Mouse (Mus musculus) midbrain, embryonic 13.5 days (tissue): ENCODE results near the gene Wdr63. TPM values are rescaled to one million over a fixed set of nuclear protein-coding genes. Genes with fewer than 3 reads are reported as not detected.

ENCODE experiments used
- ATAC-seq: fragments of 200-750 bp; cut with Nextera tagmentation; 2 replicates; pipeline ENCODE4 v1.8.0; 2017; ENCODE audit warnings: mild to moderate bottlenecking, moderate TSS enrichment, moderate library complexity
- H3K27ac ChIP-seq: fragments of 300-500 bp; sonication (generic); 2 replicates; pipeline ENCODE4 v1.5.1; 2015; ENCODE audit warnings: inconsistent platforms, mild to moderate bottlenecking, moderate library complexity
- H3K27me3 ChIP-seq: fragments of 300-500 bp; sonication (generic); 2 replicates; pipeline ENCODE4 v1.6.1; 2015; ENCODE audit warnings: mild to moderate bottlenecking, inconsistent platforms
- H3K36me3 ChIP-seq: fragments of 300-500 bp; sonication (generic); 2 replicates; pipeline ENCODE4 v1.6.1; 2015; ENCODE audit warnings: mild to moderate bottlenecking, inconsistent platforms
- H3K4me1 ChIP-seq: fragments of 300-500 bp; sonication (generic); replicated peaks from 2 replicates; pipeline ENCODE4 v1.6.1; 2015; ENCODE audit warnings: inconsistent platforms
- H3K4me2 ChIP-seq: fragments of 300-500 bp; sonication (generic); replicated peaks from 2 replicates; pipeline ENCODE4 v1.6.1; 2015; ENCODE audit warnings: moderate library complexity, mild to moderate bottlenecking, inconsistent platforms
- H3K4me3 ChIP-seq: fragments of 300-500 bp; sonication (generic); replicated peaks from 2 replicates; pipeline ENCODE4 v1.5.1; 2015; ENCODE audit warnings: mild to moderate bottlenecking, inconsistent platforms
- H3K9ac ChIP-seq: fragments of 300-500 bp; sonication (generic); replicated peaks from 2 replicates; pipeline ENCODE4 v1.6.1; 2015; ENCODE audit warnings: mild to moderate bottlenecking, inconsistent platforms
- H3K9me3 ChIP-seq: fragments of 300-500 bp; sonication (generic); 2 replicates; pipeline ENCODE4 v1.6.1; 2016; ENCODE audit warnings: mild to moderate bottlenecking, inconsistent platforms
- WGBS: fragments of 180-500 bp; shearing (Covaris S2); methylation state at CpG from one replicate; pipeline ENCODE4 v1.1.7; 2015; 5-methylcytosine and 5-hydroxymethylcytosine counted together
- polyA plus RNA-seq: library from polyadenylated mRNA; unstranded; fragments of >200 nt; fragmentation: Nextera tagmentation; extraction: Ambion mirVana; gene quantifications from 2 replicates; pipeline ENCODE4 v1.2.1, GENCODE M21; 2015

The Wdr63 gene
- polyA plus RNA-seq, 1 experiment from 2014 or later, result 0.57 TPM

GRCm38 (mm10) chr3:146117258-146117996, 9.5 kb upstream of the Wdr63 start, which contains the start of gene Mcoln3:
Gene Mcoln3, plus strand, starts transcription at chr3:146117450.
- no peak within 1 kb of the TSS for H3K9ac ChIP-seq
- H3K27me3 ChIP-seq, result peaks cover 28% of the 10 kb centered on the region
- no peaks in the 10 kb centered on the region for H3K36me3 ChIP-seq
- no peaks in the 10 kb centered on the region for H3K9me3 ChIP-seq
- ATAC-seq, result peak; percentile 32; the same call in 1 of the 2 replicates
- H3K27ac ChIP-seq, result no peak within 1 kb of the TSS
- WGBS, result 12% methylated on average over 35 of the region's 35 CpGs
- H3K4me3 ChIP-seq, result no peak within 1 kb of the TSS
- peaks cover 16% of the 10 kb centered on the region for H3K4me1 ChIP-seq
- H3K4me2 ChIP-seq, result peak within 1 kb of the TSS; percentile 15; the same call in 1 of the 2 replicates

- WGBS, result 76% methylated on average over 6 of the region's 6 CpGs
- no peak overlapping the region for H3K9ac ChIP-seq
- H3K27me3 ChIP-seq, result 0 out of 2 replicates have a peak, but pooled peaks cover 3% of the 10 kb centered on the region
- H3K4me3 ChIP-seq, result no peak overlapping the region
- H3K36me3 ChIP-seq, result no peaks in the 10 kb centered on the region
- H3K9me3 ChIP-seq, result no peaks in the 10 kb centered on the region
- peaks cover 5% of the 10 kb centered on the region for H3K4me1 ChIP-seq
- H3K4me2 ChIP-seq, result no peak overlapping the region
- no peak for ATAC-seq
- H3K27ac ChIP-seq, result no peak overlapping the region
Measured at GRCm38 (mm10) chr3:146110916-146111315, 3.0 kb upstream of the Wdr63 start.

DNA sequence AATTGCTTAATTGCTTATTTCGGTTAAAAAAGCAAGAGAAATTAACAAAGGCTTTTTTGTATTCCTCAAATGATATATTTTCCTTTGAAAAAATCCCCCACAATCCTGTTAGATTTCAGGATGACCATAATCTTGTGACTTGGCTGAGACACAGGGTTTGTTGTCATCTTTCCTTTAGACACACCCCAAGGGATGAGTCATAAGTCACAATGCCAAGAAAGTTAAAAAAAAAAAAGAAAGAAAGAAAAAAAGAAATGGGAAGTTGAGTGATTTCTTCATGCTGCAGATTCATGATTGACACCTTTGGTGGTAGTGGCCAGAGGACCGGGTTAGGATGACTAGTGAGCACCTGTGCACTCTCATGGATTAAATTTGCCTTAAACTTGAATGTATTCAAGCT, 2.4 kb upstream of the Wdr63 start:
- Histone ChIP-seq H3K4me3 (no peak overlapping the region), H3K27me3 (0 out of 2 replicates have a peak, but pooled peaks cover 3% of the 10 kb centered on the region), H3K36me3 (no peaks in the 10 kb centered on the region), H3K4me2 (no peak overlapping the region), H3K9me3 (no peaks in the 10 kb centered on the region), H3K27ac (no peak overlapping the region), H3K9ac (no peak overlapping the region), H3K4me1 (peaks cover 5% of the 10 kb centered on the region)
- WGBS, result 84% methylated on average over 2 of the region's 2 CpGs
- ATAC-seq, result no peak

- no peak overlapping the region for H3K4me3 ChIP-seq
- H3K36me3 ChIP-seq, result no peaks in the 10 kb centered on the region
- no peak for ATAC-seq
- H3K27me3 ChIP-seq, result 0 out of 2 replicates have a peak, but pooled peaks cover 3% of the 10 kb centered on the region
- H3K4me1 ChIP-seq, result peaks cover 5% of the 10 kb centered on the region
- H3K9me3 ChIP-seq, result no peaks in the 10 kb centered on the region; the same call in 1 of the 2 replicates
- no peak overlapping the region for H3K27ac ChIP-seq
- no peak overlapping the region for H3K9ac ChIP-seq
- no peak overlapping the region for H3K4me2 ChIP-seq
- 80% methylated on average over 2 of the region's 2 CpGs for WGBS
Measured at GRCm38 (mm10) chr3:146108945-146109344, 1.0 kb upstream of the Wdr63 start.

GRCm38 (mm10) chr3:146107116-146107849, 647 bp downstream of the Wdr63 start:
- Histone ChIP-seq H3K36me3 (no peaks in the 10 kb centered on the region), H3K4me1 (peaks cover 5% of the 10 kb centered on the region), H3K9me3 (no peaks in the 10 kb centered on the region; the same call in 1 of the 2 replicates), H3K4me3 (peak overlapping the region; percentile 44), H3K27me3 (0 out of 2 replicates have a peak, but pooled peaks cover 3% of the 10 kb centered on the region), H3K9ac (peak overlapping the region; percentile 36), H3K4me2 (peak overlapping the region; percentile 86), H3K27ac (no peak overlapping the region)
- peak; percentile 75 for ATAC-seq
- 3% methylated on average over 18 of the region's 18 CpGs for WGBS

DNA sequence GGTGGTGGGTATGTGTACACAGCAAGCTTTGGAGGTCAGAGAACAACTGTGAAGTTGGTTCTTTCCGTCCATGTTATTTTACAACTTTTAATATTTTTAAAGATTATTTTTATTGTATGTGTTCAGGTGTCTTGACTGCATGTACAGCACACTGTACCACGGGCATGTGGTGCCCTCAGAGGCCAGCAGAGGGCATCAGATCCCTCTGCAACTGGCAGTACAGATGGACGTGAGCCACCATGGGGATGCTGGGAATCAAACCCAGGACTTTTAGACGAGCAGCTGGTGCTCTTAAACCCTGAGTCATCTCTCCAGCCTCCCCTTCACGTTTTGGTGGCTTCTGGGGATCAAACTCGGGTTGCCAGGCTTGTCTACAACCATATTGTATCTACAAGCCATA, 5.9 kb downstream of the Wdr63 start:
- no peak overlapping the region for H3K27ac ChIP-seq
- H3K4me3 ChIP-seq, result no peak overlapping the region
- WGBS, result 56% methylated on average over 6 of the region's 6 CpGs
- H3K27me3 ChIP-seq, result no peaks in the 10 kb centered on the region
- no peak overlapping the region for H3K4me2 ChIP-seq
- peaks cover under 1% of the 10 kb centered on the region for H3K4me1 ChIP-seq
- H3K36me3 ChIP-seq, result no peaks in the 10 kb centered on the region
- H3K9me3 ChIP-seq, result no peaks in the 10 kb centered on the region; the same call in 1 of the 2 replicates
- H3K9ac ChIP-seq, result no peak overlapping the region
- no peak for ATAC-seq

- H3K9ac ChIP-seq, result no peak overlapping the region
- no peaks in the 10 kb centered on the region; the same call in 1 of the 2 replicates for H3K9me3 ChIP-seq
- no peak overlapping the region for H3K4me3 ChIP-seq
- no peak for ATAC-seq
- no peaks in the 10 kb centered on the region for H3K36me3 ChIP-seq
- no peaks in the 10 kb centered on the region for H3K27me3 ChIP-seq
- no peak overlapping the region for H3K4me2 ChIP-seq
- no peaks in the 10 kb centered on the region for H3K4me1 ChIP-seq
- no peak overlapping the region for H3K27ac ChIP-seq
Measured at GRCm38 (mm10) chr3:146099925-146100324, 8.0 kb downstream of the Wdr63 start.

GRCm38 (mm10) chr3:146097861-146098260, 10.1 kb downstream of the Wdr63 start:
- H3K27ac ChIP-seq, result no peak overlapping the region
- WGBS, result 90% methylated on average over 4 of the region's 4 CpGs
- H3K27me3 ChIP-seq, result no peaks in the 10 kb centered on the region
- H3K36me3 ChIP-seq, result no peaks in the 10 kb centered on the region
- no peaks in the 10 kb centered on the region for H3K4me1 ChIP-seq
- no peak overlapping the region for H3K9ac ChIP-seq
- no peak for ATAC-seq
- H3K4me2 ChIP-seq, result no peak overlapping the region
- no peak overlapping the region for H3K4me3 ChIP-seq
- no peaks in the 10 kb centered on the region for H3K9me3 ChIP-seq

DNA sequence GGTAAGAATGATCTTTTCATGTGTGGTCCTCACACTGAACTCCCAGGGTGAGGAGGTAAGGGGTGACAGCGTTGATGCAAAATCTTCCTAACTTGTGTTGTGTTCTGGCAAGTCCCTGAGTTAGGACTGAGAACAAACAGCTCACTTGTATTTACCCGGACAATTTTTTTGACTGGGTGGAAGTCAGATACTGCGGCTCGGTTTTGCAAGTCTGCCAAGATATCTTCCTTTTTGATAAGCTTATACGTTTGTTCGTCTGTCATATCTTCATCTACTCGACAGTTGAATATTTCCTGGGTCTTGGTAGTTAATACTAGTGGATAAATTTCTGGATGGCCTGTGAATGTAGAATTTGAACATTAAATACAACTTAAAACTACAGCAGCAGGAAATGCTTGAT, 10.9 kb downstream of the Wdr63 start:
- no peaks in the 10 kb centered on the region for H3K4me1 ChIP-seq
- H3K4me2 ChIP-seq, result no peak overlapping the region
- H3K27me3 ChIP-seq, result no peaks in the 10 kb centered on the region
- no peaks in the 10 kb centered on the region for H3K36me3 ChIP-seq
- H3K9ac ChIP-seq, result no peak overlapping the region
- WGBS, result 93% methylated on average over 7 of the region's 7 CpGs
- no peaks in the 10 kb centered on the region for H3K9me3 ChIP-seq
- no peak overlapping the region for H3K27ac ChIP-seq
- ATAC-seq, result no peak
- no peak overlapping the region for H3K4me3 ChIP-seq

- H3K4me2 ChIP-seq, result no peak overlapping the region
Measured at GRCm38 (mm10) chr3:146095066-146095465, 12.9 kb downstream of the Wdr63 start.

GRCm38 (mm10) chr3:146090988-146091657, 16.8 kb downstream of the Wdr63 start:
- Histone ChIP-seq H3K27me3 (no peaks in the 10 kb centered on the region), H3K9me3 (no peaks in the 10 kb centered on the region), H3K36me3 (no peaks in the 10 kb centered on the region), H3K4me3 (no peak overlapping the region), H3K9ac (no peak overlapping the region), H3K4me2 (no peak overlapping the region), H3K27ac (no peak overlapping the region), H3K4me1 (no peaks in the 10 kb centered on the region)
- ATAC-seq, result no peak
- 91% methylated on average over 13 of the region's 13 CpGs for WGBS

More at GRCm38 (mm10) chr3:146095066-146095465, 12.9 kb downstream of the Wdr63 start:
- Histone ChIP-seq H3K36me3 (no peaks in the 10 kb centered on the region), H3K27me3 (no peaks in the 10 kb centered on the region), H3K9ac (no peak overlapping the region), H3K27ac (no peak overlapping the region), H3K4me1 (no peaks in the 10 kb centered on the region), H3K9me3 (no peaks in the 10 kb centered on the region), H3K4me3 (no peak overlapping the region)
- 89% methylated on average over 10 of the region's 10 CpGs for WGBS
- ATAC-seq, result no peak

DNA sequence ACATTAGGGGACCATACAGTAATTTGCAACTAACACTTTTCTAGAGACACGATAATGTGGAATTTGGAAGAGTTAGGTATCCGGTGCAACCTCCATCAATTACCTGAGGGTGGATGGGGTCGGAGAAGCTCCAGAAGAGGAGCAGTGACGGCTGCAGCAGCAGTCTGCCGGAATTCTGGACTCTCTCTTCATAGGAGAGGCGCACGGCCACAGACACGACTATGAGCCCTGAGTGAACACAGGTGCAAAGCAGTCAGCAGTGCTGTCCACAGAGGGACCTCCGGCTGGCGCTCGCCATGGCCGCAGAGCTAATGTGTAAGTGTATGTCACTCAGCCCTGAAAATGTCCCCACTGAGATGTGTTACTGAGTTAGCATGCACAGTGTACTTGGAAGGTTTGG, 27.7 kb downstream of the Wdr63 start:
- Histone ChIP-seq H3K27ac (no peak overlapping the region), H3K27me3 (no peaks in the 10 kb centered on the region), H3K36me3 (no peaks in the 10 kb centered on the region), H3K4me1 (no peaks in the 10 kb centered on the region), H3K9me3 (no peaks in the 10 kb centered on the region), H3K4me3 (no peak overlapping the region), H3K4me2 (no peak overlapping the region), H3K9ac (no peak overlapping the region)
- no peak for ATAC-seq
- 94% methylated on average over 12 of the region's 12 CpGs for WGBS
